Mouse (Mus musculus) C2C12 (cell line): ENCODE data around the gene Dstyk. TPM values are rescaled to one million over a fixed set of nuclear protein-coding genes. Genes with fewer than 3 reads are reported as not detected.

Experiments used
- H3K27me3 ChIP-seq: one replicate; pipeline ENCODE4 v1.6.1; 2011; ENCODE audit not compliant: control insufficient read depth, insufficient read depth, insufficient read length
- H3K36me3 ChIP-seq: one replicate; pipeline ENCODE4 v1.6.1; 2011; ENCODE audit not compliant: control insufficient read depth, insufficient read depth
- H3K4me3 ChIP-seq: one replicate; pipeline ENCODE4 v1.5.1; 2011; ENCODE audit warnings: mild to moderate bottlenecking, control low read depth; ENCODE audit not compliant: poor library complexity, insufficient read depth, severe bottlenecking
- H3K79me2 ChIP-seq: one replicate; pipeline ENCODE4 v1.6.1; 2011; ENCODE audit not compliant: control insufficient read depth, insufficient read depth
- H3K79me3 ChIP-seq: one replicate; pipeline ENCODE4 v1.6.1; 2011; ENCODE audit warnings: low read depth, control low read depth
- H3ac ChIP-seq: one replicate; pipeline ENCODE3; 2011; ENCODE audit warnings: low read depth; ENCODE audit not compliant: control insufficient read depth, insufficient read length
- CEBPB ChIP-seq: IDR thresholded peaks from one replicate; pipeline ENCODE4 v1.6.1; 2011; ENCODE audit warnings: low read depth, mild to moderate bottlenecking, control low read depth, moderate library complexity
- CTCF ChIP-seq: IDR thresholded peaks from one replicate; pipeline ENCODE4 v1.5.1; 2011; ENCODE audit not compliant: control insufficient read depth, insufficient read depth, insufficient read length
- FOSL1 ChIP-seq: IDR thresholded peaks from one replicate; pipeline ENCODE4 v1.8.0; 2011; ENCODE audit warnings: mild to moderate bottlenecking, low read length; ENCODE audit not compliant: poor library complexity, insufficient read depth, severe bottlenecking
- MAX ChIP-seq: IDR thresholded peaks from one replicate; pipeline ENCODE4 v1.6.1; 2011; ENCODE audit warnings: mild to moderate bottlenecking, control low read depth
- MYOD1 ChIP-seq: IDR thresholded peaks from one replicate; pipeline ENCODE4 v1.6.1; 2011; ENCODE audit warnings: low read depth; ENCODE audit not compliant: control insufficient read depth, insufficient read length
- MYOG ChIP-seq: IDR thresholded peaks from one replicate; pipeline ENCODE4 v1.6.1; 2011; ENCODE audit not compliant: control insufficient read depth, insufficient read length; ENCODE audit errors: extremely low read depth
- USF1 ChIP-seq: IDR thresholded peaks from one replicate; pipeline ENCODE4 v1.6.1; 2011; ENCODE audit warnings: low read depth, mild to moderate bottlenecking, control low read depth, moderate library complexity
- polyA plus RNA-seq: library from polyadenylated mRNA; unstranded; fragments of >200 nt; fragmentation: generic; extraction: Trizol; gene quantifications from one replicate; pipeline ENCODE4 v1.2.1, GENCODE M21; 2012; ENCODE audit warnings: missing spikeins

Gene Dstyk
- polyA plus RNA-seq, 1 experiment: 4.0 TPM

DNA sequence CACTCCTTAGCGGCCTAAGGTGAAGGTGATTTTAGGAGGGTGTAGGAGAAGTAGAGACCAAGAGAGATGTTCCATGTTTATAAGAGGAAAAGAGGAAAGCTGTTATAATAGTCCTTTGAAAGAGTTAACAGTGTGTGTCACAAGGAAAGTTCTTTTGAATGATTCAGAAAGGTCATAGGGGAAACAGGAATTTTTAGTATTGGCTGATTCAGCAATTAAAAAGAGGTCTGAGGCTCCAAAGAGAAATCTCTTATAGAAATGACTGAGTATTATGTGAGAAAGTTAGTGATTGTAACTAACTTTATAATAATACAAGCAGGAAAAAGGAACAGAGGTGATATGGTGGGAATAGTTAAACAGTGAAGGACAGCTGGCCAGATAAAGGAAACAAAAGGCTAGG is 62.1 kb downstream of the Dstyk start:
- no peaks in the 10 kb centered on the region for H3K27me3 ChIP-seq
- TF ChIP-seq MAX: no peak
- no peak for TF ChIP-seq MYOG
- TF ChIP-seq FOSL1: no peak
- no peak for TF ChIP-seq USF1
- TF ChIP-seq CEBPB: no peak
- no peak for TF ChIP-seq MYOD1
- TF ChIP-seq CTCF: no peak
- peaks cover 83% of the 10 kb centered on the region for H3K79me2 ChIP-seq
- no peak overlapping the region for H3ac ChIP-seq
- H3K36me3 ChIP-seq: peaks cover 4% of the 10 kb centered on the region
- H3K79me3 ChIP-seq: peaks cover 64% of the 10 kb centered on the region
- H3K4me3 ChIP-seq: no peak overlapping the region

GRCm38 (mm10) chr1:132481619-132482018 is 64.3 kb downstream of the Dstyk start:
- Histone ChIP-seq H3ac (no peak overlapping the region), H3K79me3 (peaks cover 62% of the 10 kb centered on the region), H3K27me3 (no peaks in the 10 kb centered on the region), H3K36me3 (peaks cover 16% of the 10 kb centered on the region), H3K4me3 (no peak overlapping the region), H3K79me2 (peaks cover 88% of the 10 kb centered on the region)
- TF ChIP-seq MYOD1 (no peak), CEBPB (no peak), CTCF (no peak), MYOG (no peak), FOSL1 (no peak), MAX (no peak), USF1 (no peak)

GRCm38 (mm10) chr1:132483234-132483633 is 65.9 kb downstream of the Dstyk start:
- TF ChIP-seq CTCF (no peak), FOSL1 (no peak), MYOD1 (no peak), CEBPB (no peak), MYOG (no peak), MAX (no peak), USF1 (no peak)
- no peak overlapping the region for H3K4me3 ChIP-seq
- H3ac ChIP-seq: no peak overlapping the region
- peaks cover 28% of the 10 kb centered on the region for H3K36me3 ChIP-seq
- H3K79me3 ChIP-seq: peaks cover 55% of the 10 kb centered on the region
- H3K27me3 ChIP-seq: no peaks in the 10 kb centered on the region
- peaks cover 88% of the 10 kb centered on the region for H3K79me2 ChIP-seq

DNA sequence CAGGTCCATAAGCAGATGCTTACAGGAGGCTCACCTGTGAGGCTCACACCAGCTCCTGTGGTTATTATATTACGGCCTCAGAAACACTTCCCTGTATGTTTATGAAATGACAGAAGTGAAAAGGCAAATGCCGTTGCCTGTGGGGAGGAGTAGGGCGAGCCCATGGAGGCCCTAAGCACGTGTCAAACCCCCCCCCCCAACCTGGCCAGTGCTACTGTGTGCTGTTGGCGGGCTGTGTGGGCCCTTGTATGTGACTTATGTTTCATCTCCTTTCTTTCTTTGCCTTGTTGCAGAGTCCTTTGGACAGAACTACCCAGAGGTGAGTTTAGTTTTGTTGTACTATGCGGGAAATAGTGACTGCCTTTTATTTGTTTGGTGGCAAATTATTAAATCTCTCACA is 66.4 kb downstream of the Dstyk start:
- TF ChIP-seq MYOD1: no peak
- no peak for TF ChIP-seq CEBPB
- no peak for TF ChIP-seq MYOG
- no peak for TF ChIP-seq CTCF
- peaks cover 28% of the 10 kb centered on the region for H3K36me3 ChIP-seq
- no peak overlapping the region for H3K4me3 ChIP-seq
- peaks cover 50% of the 10 kb centered on the region for H3K79me3 ChIP-seq
- no peaks in the 10 kb centered on the region for H3K27me3 ChIP-seq
- H3ac ChIP-seq: no peak overlapping the region
- peaks cover 86% of the 10 kb centered on the region for H3K79me2 ChIP-seq

- no peaks in the 10 kb centered on the region for H3K27me3 ChIP-seq
- H3ac ChIP-seq: no peak overlapping the region
- TF ChIP-seq FOSL1: no peak
- no peak for TF ChIP-seq MAX
- H3K79me2 ChIP-seq: no peaks in the 10 kb centered on the region
- no peak overlapping the region for H3K4me3 ChIP-seq
- no peaks in the 10 kb centered on the region for H3K79me3 ChIP-seq
- peaks cover 82% of the 10 kb centered on the region for H3K36me3 ChIP-seq
Observed at GRCm38 (mm10) chr1:132500535-132500934, 83.2 kb downstream of the Dstyk start.

DNA sequence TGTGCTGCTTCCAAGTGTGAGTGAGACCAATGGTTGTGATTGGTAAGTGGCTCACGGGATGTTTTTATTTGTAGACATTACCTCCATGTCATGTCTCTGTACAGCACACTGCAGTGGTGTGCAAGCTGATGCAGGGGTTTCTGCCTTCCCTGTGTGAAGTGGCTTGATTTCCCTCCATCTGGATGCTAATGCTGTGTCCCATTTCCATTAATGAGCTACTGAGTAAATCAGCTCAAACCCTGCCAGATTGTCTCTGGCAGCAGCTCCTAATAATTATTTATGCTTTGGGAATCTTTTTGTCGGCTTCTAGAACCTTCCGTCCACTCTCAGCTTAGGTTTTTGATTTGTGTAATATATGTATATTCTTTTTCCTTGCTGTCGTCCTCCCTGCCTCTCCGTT is 87.8 kb downstream of the Dstyk start:
- peaks cover 70% of the 10 kb centered on the region for H3K36me3 ChIP-seq

More for the DNA sequence above, 87.8 kb downstream of the Dstyk start:
- H3K27me3 ChIP-seq: no peaks in the 10 kb centered on the region
- H3K4me3 ChIP-seq: no peak overlapping the region
- no peaks in the 10 kb centered on the region for H3K79me3 ChIP-seq
- no peaks in the 10 kb centered on the region for H3K79me2 ChIP-seq
- TF ChIP-seq CEBPB (no peak), USF1 (no peak), MYOD1 (no peak), FOSL1 (no peak), MYOG (no peak)
- H3ac ChIP-seq: no peak overlapping the region
